Mouse (Mus musculus) forebrain, embryonic 14.5 days (tissue): ENCODE results near the gene 4931417E11Rik. TPM values are rescaled to one million over a fixed set of nuclear protein-coding genes. Genes with fewer than 3 reads are reported as not detected.

Source experiments
- ATAC-seq: fragments of 200-750 bp; cut with Nextera tagmentation; 2 replicates; pipeline ENCODE4 v1.8.0; 2017; ENCODE audit warnings: mild to moderate bottlenecking, moderate library complexity
- DNase-seq: peaks from one replicate; pipeline ENCODE4 v3.0.0-alpha.2; 2015; ENCODE audit warnings: low spot score
- H3K27ac ChIP-seq: fragments of 300-500 bp; sonication (generic); 2 replicates; pipeline ENCODE4 v1.5.1; 2014; ENCODE audit warnings: low read depth, mild to moderate bottlenecking, control low read depth, low read length, moderate library complexity
- H3K27me3 ChIP-seq: fragments of 300-500 bp; sonication (generic); replicated peaks from 2 replicates; pipeline ENCODE4 v1.6.1; 2014; ENCODE audit warnings: low read length, control low read depth, mixed read lengths; ENCODE audit not compliant: control insufficient read depth, insufficient read depth
- H3K36me3 ChIP-seq: fragments of 300-500 bp; sonication (generic); 2 replicates; pipeline ENCODE4 v1.6.1; 2014; ENCODE audit warnings: low read length, control low read depth; ENCODE audit not compliant: control insufficient read depth, insufficient read depth
- H3K4me1 ChIP-seq: fragments of 300-500 bp; sonication (generic); 2 replicates; pipeline ENCODE4 v1.6.1; 2014; ENCODE audit warnings: antibody characterized with exemption, low read length, control low read depth; ENCODE audit not compliant: control insufficient read depth, insufficient read depth
- H3K4me2 ChIP-seq: fragments of 300-500 bp; sonication (generic); 2 replicates; pipeline ENCODE4 v1.6.1; 2014; ENCODE audit warnings: mild to moderate bottlenecking, control low read depth, low read length
- H3K4me3 ChIP-seq: fragments of 300-500 bp; sonication (generic); 2 replicates; pipeline ENCODE4 v1.5.1; 2014; ENCODE audit warnings: low read depth, low read length, control low read depth
- H3K9ac ChIP-seq: fragments of 300-500 bp; sonication (generic); 2 replicates; pipeline ENCODE4 v1.6.1; 2014; ENCODE audit warnings: mild to moderate bottlenecking, low read length, control low read depth, moderate library complexity
- H3K9me3 ChIP-seq: fragments of 300-500 bp; sonication (generic); replicated peaks from 2 replicates; pipeline ENCODE4 v1.6.1; 2016; ENCODE audit warnings: low read length, control low read depth, mixed read lengths; ENCODE audit not compliant: control insufficient read depth
- WGBS: fragments of 180-500 bp; shearing (Covaris S2); extraction: QIAGEN DNeasy Blood & Tissue Kit; methylation state at CpG from one replicate; pipeline ENCODE4 v1.1.7; 2014; 5-methylcytosine and 5-hydroxymethylcytosine counted together
- polyA plus RNA-seq: library from polyadenylated mRNA; unstranded; fragments of >200 nt; fragmentation: Nextera tagmentation; extraction: Ambion mirVana; gene quantifications from 2 replicates; pipeline ENCODE4 v1.2.1, GENCODE M21; 2014

Gene 4931417E11Rik
- polyA plus RNA-seq, 1 experiment from 2014 or later: not detected

GRCm38 (mm10) chr6:73433912-73434311 is 35.6 kb downstream of the 4931417E11Rik start:
- H3K4me2 ChIP-seq: no peak overlapping the region
- no peaks in the 10 kb centered on the region for H3K4me1 ChIP-seq
- no peak overlapping the region for H3K9ac ChIP-seq
- DNase-seq (no peak), ATAC-seq (peak; percentile 54; the same call in 1 of the 2 replicates)
- H3K27ac ChIP-seq: no peak overlapping the region
- no peak overlapping the region for H3K4me3 ChIP-seq
- no peaks in the 10 kb centered on the region for H3K27me3 ChIP-seq
- 5% methylated on average over 3 of the region's 3 CpGs for WGBS
- H3K9me3 ChIP-seq: no peaks in the 10 kb centered on the region
- H3K36me3 ChIP-seq: no peaks in the 10 kb centered on the region

GRCm38 (mm10) chr6:73428618-73429336 is 40.7 kb downstream of the 4931417E11Rik start:
- 0 out of 2 replicates have a peak, but pooled peaks cover 3% of the 10 kb centered on the region for H3K27me3 ChIP-seq
- H3K36me3 ChIP-seq: no peaks in the 10 kb centered on the region
- H3K27ac ChIP-seq: no peak overlapping the region
- DNase-seq: peak; percentile 52
- no peak overlapping the region for H3K9ac ChIP-seq
- peaks cover 3% of the 10 kb centered on the region for H3K4me1 ChIP-seq
- no peaks in the 10 kb centered on the region for H3K9me3 ChIP-seq
- 27% methylated on average over 14 of the region's 14 CpGs for WGBS
- H3K4me3 ChIP-seq: no peak overlapping the region
- ATAC-seq: peak; percentile 60
- H3K4me2 ChIP-seq: no peak overlapping the region

DNA sequence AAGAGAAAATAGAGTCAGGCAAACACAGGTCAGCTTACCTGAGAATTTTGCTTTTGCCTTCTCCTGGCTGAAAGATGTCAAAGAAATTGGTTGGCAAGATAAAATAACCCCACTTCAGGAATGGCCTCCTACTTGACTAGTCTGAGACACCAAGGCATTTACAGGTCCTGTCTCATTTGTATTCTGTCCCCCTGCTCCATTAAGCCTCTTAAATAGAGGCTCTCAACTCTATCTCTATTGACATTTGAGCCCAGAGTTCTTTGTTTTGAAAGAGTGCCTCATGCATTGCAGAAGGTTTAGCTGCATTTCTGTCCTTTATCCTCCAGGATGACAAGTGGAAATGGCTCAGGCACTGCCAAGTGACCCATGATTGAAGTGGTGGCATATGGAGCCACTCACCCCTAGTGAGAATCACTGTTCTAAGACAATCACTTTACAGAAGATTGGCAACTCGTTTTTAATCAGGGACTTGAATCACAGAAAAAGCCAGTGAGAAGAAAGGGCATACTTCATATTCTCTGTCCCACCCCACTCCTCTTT is 42.1 kb downstream of the 4931417E11Rik start:
- H3K4me3 ChIP-seq: no peak overlapping the region
- H3K4me2 ChIP-seq: no peak overlapping the region
- no peaks in the 10 kb centered on the region for H3K36me3 ChIP-seq
- 0 out of 2 replicates have a peak, but pooled peaks cover 3% of the 10 kb centered on the region for H3K27me3 ChIP-seq
- H3K9me3 ChIP-seq: no peaks in the 10 kb centered on the region
- DNase-seq (peak; percentile 64), ATAC-seq (peak; percentile 85)
- H3K4me1 ChIP-seq: peaks cover 3% of the 10 kb centered on the region
- no peak overlapping the region for H3K27ac ChIP-seq
- no peak overlapping the region for H3K9ac ChIP-seq
- WGBS: 3% methylated on average over 1 of the region's 1 CpGs

Other genes starting within 250 kb of the 4931417E11Rik start
- 0.34 and 0.42 TPM in 2 replicates for gene Dnah6, start 248.0 kb downstream of the 4931417E11Rik start, polyA plus RNA-seq
- 163 and 179 TPM in 2 replicates for gene Suclg1, start 221.3 kb downstream of the 4931417E11Rik start, polyA plus RNA-seq